Mouse (Mus musculus) cerebellum, adult 2 months (tissue): Measurements from ENCODE around the gene Rb1.

ENCODE experiments used
- CTCF ChIP-seq: fragments of 200-500 bp; IDR thresholded peaks from 2 replicates; pipeline ENCODE4 v1.5.1; 2011; ENCODE audit warnings: low read depth, mild to moderate bottlenecking, control low read depth, low read length, moderate library complexity, borderline replicate concordance; ENCODE audit not compliant: insufficient read depth
- POLR2A ChIP-seq: fragments of 200-500 bp; IDR thresholded peaks from 2 replicates; pipeline ENCODE4 v1.6.1; 2011; ENCODE audit warnings: low read length, control low read depth, borderline replicate concordance; ENCODE audit not compliant: insufficient read depth

DNA sequence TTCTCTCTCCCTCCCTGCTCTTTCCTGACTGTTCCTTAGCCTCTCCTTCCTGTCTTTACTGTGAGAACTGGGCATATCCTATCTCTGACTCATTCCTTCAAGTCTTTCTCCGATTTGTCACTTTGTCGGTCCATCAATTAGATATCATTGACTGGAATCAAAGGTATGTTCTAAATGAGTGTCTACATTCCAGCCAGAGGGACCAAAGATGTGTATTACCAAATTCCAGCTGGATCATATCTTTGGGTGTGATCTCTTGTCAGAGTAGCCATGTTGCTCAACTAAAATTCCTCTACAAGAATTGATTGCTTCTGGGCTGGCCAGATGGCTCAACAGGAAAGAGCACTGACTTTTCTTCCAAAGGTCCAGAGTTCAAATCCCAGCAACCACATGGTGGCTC, 32.0 kb downstream of the Rb1 start:
- TF ChIP-seq CTCF (no peak), POLR2A (no peak)
